ENCODE assay signal across 14 mouse cellular contexts in genomic region chr4:154394123-154394722, GRCm38 (mm10). TPM values are rescaled to one million over a fixed set of nuclear protein-coding genes. Genes with fewer than 3 reads are reported as not detected.
DNase-seq lines count a peak whose midpoint lies in the region; ATAC-seq and TF ChIP-seq lines count a peak whose summit lies in the region.
"Had no signal": no experiment of that assay in that cellular context is flagged by ENCODE, and none has a peak within 500 bp of the region (broad histone marks: within the 10 kb centered on the region; RNA-seq: fewer than 3 reads in every experiment).

No protein-coding gene starts in this region.

- H3K27me3 ChIP-seq in forebrain, embryonic 10.5 days (ENCODE audit: poor library complexity, severe bottlenecking): peaks cover 9% of the 10 kb centered on the region; the same call in 1 of the 2 replicates
- no peaks in the 10 kb centered on the region for H3K27me3 ChIP-seq in forebrain, embryonic 13.5 days
- no peaks in the 10 kb centered on the region for H3K27me3 ChIP-seq in intestine, postnatal 0 days (replicated peaks; ENCODE audit: control insufficient read depth, insufficient read depth, low read length)
- H3K27me3 ChIP-seq in intestine, embryonic 15.5 days (replicated peaks): no peaks in the 10 kb centered on the region

- H3K4me2 ChIP-seq in forebrain, embryonic 13.5 days: no peak overlapping the region
- no peak overlapping the region for H3K4me2 ChIP-seq in intestine, postnatal 0 days (replicated peaks; ENCODE audit: low read depth)
- H3K4me2 ChIP-seq in intestine, embryonic 15.5 days (replicated peaks): no peak overlapping the region
- H3K4me2 ChIP-seq: lung, embryonic 14.5 days; neural tube, embryonic 15.5 days had no signal

- no peak overlapping the region for H3K4me3 ChIP-seq in forebrain, embryonic 10.5 days
- no peak overlapping the region for H3K4me3 ChIP-seq in forebrain, embryonic 13.5 days
- H3K4me3 ChIP-seq in intestine, postnatal 0 days (ENCODE audit: low read depth, low read length): no peak overlapping the region
- no peak overlapping the region for H3K4me3 ChIP-seq in intestine, embryonic 15.5 days (replicated peaks)
- H3K4me3 ChIP-seq: neural tube, embryonic 15.5 days had no signal

- H3K9me3 ChIP-seq in forebrain, embryonic 10.5 days: no peaks in the 10 kb centered on the region
- no peaks in the 10 kb centered on the region for H3K9me3 ChIP-seq in forebrain, embryonic 13.5 days (replicated peaks)
- no peaks in the 10 kb centered on the region for H3K9me3 ChIP-seq in intestine, postnatal 0 days (ENCODE audit: control insufficient read depth)
- H3K9me3 ChIP-seq in intestine, embryonic 15.5 days: no peaks in the 10 kb centered on the region
- H3K9me3 ChIP-seq: neural tube, embryonic 15.5 days had no signal

- DNase-seq in forebrain, embryonic 10.5 days (ENCODE audit: extremely low spot score, low spot score): no peak
- peak; percentile 20 for DNase-seq in 3T3-L1 (ENCODE audit: low read depth, low spot score)
- peak; percentile 52 for DNase-seq in layer of hippocampus, adult 9-11 months
- no peak for DNase-seq in ovary, postnatal 10 days (ENCODE audit: low spot score)
- no peak for DNase-seq in spleen, postnatal 36 days (ENCODE audit: low spot score in 2 of 2)
- DNase-seq: gastrocnemius, postnatal 25 days; spleen, adult 18-20 months; thymus, adult 18-20 months had no signal

- no peak for ATAC-seq in forebrain, embryonic 13.5 days
- no peak for ATAC-seq in intestine, postnatal 0 days
- ATAC-seq in intestine, embryonic 15.5 days: no peak; the same call in 1 of the 2 replicates

- 53% methylated on average over 7 of the region's 7 CpGs for WGBS in forebrain, embryonic 10.5 days
- WGBS in forebrain, embryonic 13.5 days: 39% methylated on average over 7 of the region's 7 CpGs
- WGBS in intestine, postnatal 0 days: 59% methylated on average over 7 of the region's 7 CpGs
- 62% methylated on average over 7 of the region's 7 CpGs for WGBS in intestine, embryonic 15.5 days

- peak overlapping the region; percentile 74 for H3K27ac ChIP-seq in forebrain, embryonic 10.5 days
- H3K27ac ChIP-seq in forebrain, embryonic 13.5 days: no peak overlapping the region
- H3K27ac ChIP-seq in intestine, postnatal 0 days (ENCODE audit: low read depth, low read length): peak overlapping the region; percentile 42; the same call in 1 of the 2 replicates
- H3K27ac ChIP-seq in intestine, embryonic 15.5 days: no peak overlapping the region
- H3K27ac ChIP-seq: neural tube, embryonic 15.5 days had no signal

- 0 out of 2 replicates have a peak, but pooled peaks cover 3% of the 10 kb centered on the region for H3K36me3 ChIP-seq in forebrain, embryonic 10.5 days (replicated peaks)
- H3K36me3 ChIP-seq in forebrain, embryonic 13.5 days (ENCODE audit: poor library complexity, severe bottlenecking): no peaks in the 10 kb centered on the region
- no peaks in the 10 kb centered on the region for H3K36me3 ChIP-seq in intestine, postnatal 0 days (ENCODE audit: control insufficient read depth, insufficient read depth)
- no peaks in the 10 kb centered on the region for H3K36me3 ChIP-seq in intestine, embryonic 15.5 days
- H3K36me3 ChIP-seq: neural tube, embryonic 15.5 days had no signal

- H3K9ac ChIP-seq in forebrain, embryonic 13.5 days: no peak overlapping the region
- no peak overlapping the region for H3K9ac ChIP-seq in intestine, postnatal 0 days (ENCODE audit: low read depth, low read length)
- no peak overlapping the region for H3K9ac ChIP-seq in intestine, embryonic 15.5 days
- H3K9ac ChIP-seq: lung, embryonic 14.5 days; neural tube, embryonic 15.5 days had no signal

- TF ChIP-seq CTCF in intestine, postnatal 0 days (IDR thresholded peaks at IDR 0.05; ENCODE audit: low read depth): no peak

- H3K4me1 ChIP-seq in forebrain, embryonic 10.5 days: peaks cover 70% of the 10 kb centered on the region
- peaks cover 64% of the 10 kb centered on the region for H3K4me1 ChIP-seq in forebrain, embryonic 13.5 days
- no peaks in the 10 kb centered on the region; the same call in 1 of the 2 replicates for H3K4me1 ChIP-seq in intestine, postnatal 0 days (replicated peaks; ENCODE audit: control insufficient read depth, insufficient read depth, low read length)
- peaks cover 19% of the 10 kb centered on the region for H3K4me1 ChIP-seq in intestine, embryonic 15.5 days (replicated peaks)

RNA-seq across cellular contexts. Expression of gene B230104I21Rik, which starts 58.3 kb away (rescaled TPM):
- polyA plus RNA-seq in forebrain, embryonic 10.5 days (2016; fragmentation: Nextera tagmentation; extraction: Ambion mirVana): not detected in 2 replicates
- 0.21 TPM in 1 of 2 replicates, not detected in the other for polyA plus RNA-seq in forebrain, embryonic 13.5 days (2015; fragmentation: Nextera tagmentation; extraction: Ambion mirVana)
- polyA plus RNA-seq in intestine, postnatal 0 days (2015; fragmentation: Nextera tagmentation; extraction: Ambion mirVana): not detected in 2 replicates
- polyA plus RNA-seq in intestine, embryonic 15.5 days (2015; fragmentation: Nextera tagmentation; extraction: Ambion mirVana): not detected in 2 replicates
- polyA plus RNA-seq: C2C12; lung, embryonic 14.5 days; neural tube, embryonic 15.5 days had no signal

Comparison
In these comparisons a context has a peak if more than half of its experiments do, and no peak if none do; other contexts are left out.
1. H3K27ac ChIP-seq: peak in forebrain, embryonic 10.5 days (single experiment) and intestine, postnatal 0 days (single experiment); none in forebrain, embryonic 13.5 days (single experiment) and intestine, embryonic 15.5 days (single experiment).
2. DNase-seq: peak in 3T3-L1 (single experiment) and layer of hippocampus, adult 9-11 months (single experiment); none in forebrain, embryonic 10.5 days (single experiment), ovary, postnatal 10 days (single experiment) and spleen, postnatal 36 days (0 of 2).